Mouse (Mus musculus) liver, adult (tissue): ENCODE results near the gene Prr13.

Experiments used
- GATA4 ChIP-seq: IDR thresholded peaks from 2 replicates; pipeline ENCODE4 v1.6.1; 2014; ENCODE audit warnings: mild to moderate bottlenecking, low read length; ENCODE audit not compliant: insufficient replicate concordance

Prr13 gene

DNA sequence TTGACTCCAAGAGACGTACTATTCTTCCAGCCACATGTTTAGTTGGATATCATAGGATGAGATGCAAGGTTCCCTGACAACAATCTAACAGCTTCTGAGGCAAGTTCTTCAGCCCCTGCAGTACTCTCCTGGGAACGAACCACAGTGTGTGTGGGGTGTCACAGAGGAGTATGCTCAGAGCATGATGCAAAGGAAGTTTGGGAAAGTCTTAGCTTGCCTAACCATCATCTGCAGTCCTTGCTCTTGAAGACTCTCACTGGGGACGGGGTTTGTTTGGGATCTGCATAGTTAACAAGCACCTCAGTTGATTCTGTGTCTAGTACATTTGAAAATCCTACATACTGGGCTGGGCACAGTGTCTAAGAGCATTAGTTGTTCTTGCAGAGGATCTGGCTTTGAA, 49.5 kb downstream of the Prr13 start:
- no peak for TF ChIP-seq GATA4

DNA sequence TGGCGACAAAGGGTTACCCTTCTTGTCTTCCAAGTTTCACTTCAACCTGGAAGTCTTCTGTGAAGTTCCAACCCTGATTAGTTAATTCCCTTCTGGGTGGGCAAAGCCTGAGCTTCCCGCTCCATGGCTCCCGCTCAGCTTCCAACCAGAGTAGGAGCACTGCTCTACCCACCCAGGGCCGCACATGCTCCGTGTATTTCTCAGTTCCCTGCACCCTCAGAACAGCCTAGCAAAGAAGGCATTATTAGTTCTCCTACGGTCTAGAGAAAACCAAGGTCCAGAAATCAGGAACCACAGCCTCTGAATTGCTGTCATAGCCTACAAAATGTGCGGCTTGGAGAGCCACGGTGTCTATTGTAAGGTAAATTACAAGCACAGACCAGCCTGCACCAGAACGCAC, 51.3 kb downstream of the Prr13 start:
- TF ChIP-seq GATA4: no peak

- TF ChIP-seq GATA4: peak; percentile 61; the same call in 1 of the 2 replicates
Observed at GRCm38 (mm10) chr15:102510590-102511284, 51.9 kb downstream of the Prr13 start.

GRCm38 (mm10) chr15:102511285-102511833, 52.5 kb downstream of the Prr13 start:
- TF ChIP-seq GATA4: no peak

DNA sequence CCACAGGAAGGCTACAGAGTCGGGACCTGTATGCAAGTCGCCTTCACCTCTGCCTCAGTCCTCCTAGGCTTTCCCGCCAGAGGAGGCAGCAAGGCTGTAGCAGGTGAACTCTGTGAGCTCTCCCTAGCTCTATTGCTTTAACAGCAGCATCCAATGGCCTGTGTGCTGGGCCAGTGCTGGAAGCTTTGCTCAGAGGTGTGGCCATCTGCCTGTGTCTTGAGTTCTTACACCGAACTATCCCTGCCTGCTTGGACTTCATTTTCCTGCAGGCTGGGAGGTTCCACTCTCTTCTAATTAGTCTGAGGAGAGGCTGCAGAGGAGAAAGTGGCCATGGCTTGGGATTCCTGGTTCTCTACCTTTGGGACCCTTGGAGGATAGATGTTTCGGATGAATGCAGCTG, 53.2 kb downstream of the Prr13 start:
- TF ChIP-seq GATA4: no peak
